Mouse (Mus musculus): ENCODE measurements at regions not wholly inside any gene's neighbourhood (a gene's known extent, or its start where the extent isn't known, plus 50 kb on each side); places are given as distances from the start of the nearest gene placed in this dataset.

DNA sequence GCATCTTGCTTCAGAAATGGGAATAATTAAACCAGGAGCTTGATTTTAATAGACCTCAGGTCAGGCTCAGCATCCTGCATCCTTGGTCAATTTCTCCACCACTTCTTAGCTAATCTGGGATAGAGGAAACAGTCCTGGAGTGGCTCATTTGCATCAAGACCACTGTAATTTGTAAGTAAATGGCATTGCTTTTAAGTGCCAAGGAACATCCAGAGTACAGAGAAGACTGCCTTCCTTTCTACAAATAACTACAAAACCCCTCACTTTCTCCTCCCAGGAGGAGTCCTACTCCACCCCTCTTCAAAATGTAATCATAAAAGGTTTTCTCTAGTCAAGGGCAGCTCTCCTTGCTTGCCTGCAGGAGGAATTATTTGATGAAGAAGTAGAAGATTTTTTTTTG lies 96.2 kb upstream of the Camk1g start:
- no peak for TF ChIP-seq CTCF (IDR thresholded peaks at IDR 0.05; ENCODE audit: control insufficient read depth, insufficient read depth, low read length)
- no peak for TF ChIP-seq POLR2A (IDR thresholded peaks at IDR 0.05; ENCODE audit: borderline replicate concordance, control insufficient read depth, low read depth, low read length)
